Mouse (Mus musculus) testis, adult 2 months (tissue): Measurements from ENCODE around the gene Vps8. TPM values are rescaled to one million over a fixed set of nuclear protein-coding genes. Genes with fewer than 3 reads are reported as not detected.

ENCODE experiments used
- H3K27ac ChIP-seq: fragments of 200-500 bp; 2 replicates; pipeline ENCODE4 v1.5.1; 2012; ENCODE audit warnings: low read depth, low read length; ENCODE audit not compliant: control insufficient read depth, insufficient read depth
- H3K27me3 ChIP-seq: fragments of 200-500 bp; 2 replicates; pipeline ENCODE4 v1.6.1; 2012; ENCODE audit warnings: mild to moderate bottlenecking, low read length, moderate library complexity; ENCODE audit not compliant: control insufficient read depth, insufficient read depth
- H3K36me3 ChIP-seq: fragments of 200-500 bp; 2 replicates; pipeline ENCODE4 v1.6.1; 2012; ENCODE audit warnings: mild to moderate bottlenecking, low read length; ENCODE audit not compliant: control insufficient read depth, insufficient read depth
- H3K4me1 ChIP-seq: fragments of 200-500 bp; 2 replicates; pipeline ENCODE4 v1.6.1; 2012; ENCODE audit warnings: low read length; ENCODE audit not compliant: control insufficient read depth, insufficient read depth
- H3K4me3 ChIP-seq: fragments of 200-500 bp; 2 replicates; pipeline ENCODE4 v1.5.1; 2012; ENCODE audit warnings: low read depth, mild to moderate bottlenecking, low read length, moderate library complexity, mixed read lengths; ENCODE audit not compliant: control insufficient read depth
- CTCF ChIP-seq: fragments of 200-500 bp; IDR thresholded peaks from 2 replicates; pipeline ENCODE4 v1.5.1; 2012; ENCODE audit warnings: low read depth, mild to moderate bottlenecking, inconsistent platforms, low read length, moderate library complexity; ENCODE audit not compliant: control insufficient read depth, insufficient read depth, insufficient replicate concordance
- POLR2A ChIP-seq: fragments of 200-500 bp; IDR thresholded peaks from 2 replicates; pipeline ENCODE4 v1.6.1; 2012; ENCODE audit warnings: low read depth, mild to moderate bottlenecking, inconsistent platforms, low read length, moderate library complexity; ENCODE audit not compliant: control insufficient read depth
- polyA plus RNA-seq: library from polyadenylated mRNA; depleted of rRNA; stranded (reverse); fragments of >200 nt; gene quantifications from 2 replicates; pipeline ENCODE4 v1.2.3, GENCODE M21; 2012

Vps8 gene
- polyA plus RNA-seq, 1 experiment = 9.6 TPM

DNA sequence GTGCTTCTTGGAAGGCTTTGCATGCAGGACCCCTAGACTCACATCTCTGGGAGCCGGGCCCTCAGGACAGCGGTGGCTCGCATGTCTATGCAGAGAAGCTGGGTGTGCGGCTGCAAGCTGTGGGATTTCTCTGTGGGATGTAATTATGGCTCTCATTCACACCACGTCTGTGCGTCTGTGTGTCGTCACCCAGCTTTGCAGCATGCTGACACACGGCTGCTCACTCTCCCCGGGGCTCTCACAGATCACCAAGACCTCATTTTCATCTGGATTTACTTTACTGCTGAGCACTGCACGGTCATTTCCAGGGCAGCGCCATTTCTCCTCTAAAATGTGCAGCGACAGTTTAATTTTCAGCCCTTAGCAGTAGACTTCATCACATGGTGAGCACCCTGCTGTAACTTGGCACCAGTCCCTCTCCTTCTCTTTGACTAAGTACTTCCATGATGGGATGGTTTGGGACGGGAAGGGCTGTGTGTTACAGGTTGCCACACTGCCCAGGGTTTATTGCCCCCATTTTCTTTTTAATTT lies 205.2 kb downstream of the Vps8 start:
- Histone ChIP-seq H3K4me3 (no peak overlapping the region), H3K27me3 (no peaks in the 10 kb centered on the region), H3K27ac (no peak overlapping the region), H3K36me3 (no peaks in the 10 kb centered on the region), H3K4me1 (no peaks in the 10 kb centered on the region)
- TF ChIP-seq POLR2A (no peak), CTCF (no peak)

DNA sequence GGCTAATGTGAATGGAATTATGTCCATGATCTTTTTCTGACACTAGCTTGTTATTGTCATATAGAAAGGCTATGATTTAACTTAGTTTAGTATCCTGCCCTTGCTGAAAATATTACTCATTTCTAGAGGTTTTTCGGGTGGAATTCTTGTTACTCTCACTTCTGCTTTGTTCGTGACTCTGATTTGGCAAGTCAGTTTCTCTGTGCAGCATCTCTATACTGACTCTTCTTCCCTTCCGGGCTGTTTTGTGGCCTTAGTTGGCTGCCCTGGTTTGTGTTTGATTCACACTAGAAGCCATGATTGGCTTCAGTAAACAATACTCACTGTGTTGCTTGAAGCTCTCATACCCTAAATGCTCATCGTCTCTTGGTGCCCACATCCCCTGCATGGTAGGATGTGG lies 207.7 kb downstream of the Vps8 start:
- no peaks in the 10 kb centered on the region for H3K27me3 ChIP-seq
- TF ChIP-seq CTCF (no peak), POLR2A (no peak)
- H3K27ac ChIP-seq = no peak overlapping the region
- no peaks in the 10 kb centered on the region for H3K4me1 ChIP-seq
- H3K36me3 ChIP-seq = no peaks in the 10 kb centered on the region
- H3K4me3 ChIP-seq = no peak overlapping the region

DNA sequence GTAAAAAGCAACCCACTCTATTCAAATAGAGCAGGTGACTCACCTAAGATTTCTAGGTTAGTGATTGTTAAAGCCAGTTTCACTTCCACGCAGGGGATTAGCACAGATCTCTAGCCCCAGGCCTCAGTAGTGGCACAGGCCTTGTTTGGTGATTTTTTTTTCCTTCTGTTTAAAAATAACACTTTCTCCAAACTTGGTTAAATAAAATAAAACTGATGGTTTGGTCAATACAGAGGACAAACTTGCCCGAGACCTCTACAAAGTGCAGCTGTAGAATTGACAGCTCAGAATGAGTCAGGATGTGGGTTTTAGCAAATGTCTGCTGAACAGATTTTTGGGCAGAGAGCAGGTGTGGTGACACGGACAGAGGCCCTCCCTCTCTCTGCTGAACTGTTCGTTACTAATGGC lies 208.9 kb downstream of the Vps8 start:
- no peak overlapping the region for H3K27ac ChIP-seq
- H3K4me1 ChIP-seq = no peaks in the 10 kb centered on the region
- H3K4me3 ChIP-seq = no peak overlapping the region
- H3K27me3 ChIP-seq = no peaks in the 10 kb centered on the region
- TF ChIP-seq POLR2A (no peak), CTCF (no peak)
- no peaks in the 10 kb centered on the region for H3K36me3 ChIP-seq

DNA sequence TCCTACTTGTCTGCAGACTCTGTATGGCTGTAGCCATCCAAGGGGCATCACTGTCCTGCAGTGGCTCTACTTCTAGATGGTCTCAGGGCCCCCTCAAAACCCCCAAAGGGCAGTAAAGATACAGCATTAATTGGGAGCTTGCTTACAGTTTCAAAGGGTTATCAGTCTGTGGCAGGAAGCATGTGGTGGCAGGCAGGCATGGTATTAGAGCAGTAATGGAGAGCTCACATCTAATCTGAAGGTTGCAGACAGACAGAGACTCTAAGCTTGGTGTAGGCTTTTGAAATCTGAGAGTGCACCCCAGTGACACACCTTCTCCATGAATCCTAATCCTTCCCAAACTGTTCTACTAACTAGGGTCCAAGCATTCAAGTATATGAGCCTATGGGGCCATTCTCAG lies 211.5 kb downstream of the Vps8 start:
- H3K27me3 ChIP-seq = no peaks in the 10 kb centered on the region
- no peak overlapping the region for H3K27ac ChIP-seq
- TF ChIP-seq POLR2A = no peak
- TF ChIP-seq CTCF = no peak
- H3K4me1 ChIP-seq = no peaks in the 10 kb centered on the region
- no peak overlapping the region for H3K4me3 ChIP-seq
- H3K36me3 ChIP-seq = no peaks in the 10 kb centered on the region

DNA sequence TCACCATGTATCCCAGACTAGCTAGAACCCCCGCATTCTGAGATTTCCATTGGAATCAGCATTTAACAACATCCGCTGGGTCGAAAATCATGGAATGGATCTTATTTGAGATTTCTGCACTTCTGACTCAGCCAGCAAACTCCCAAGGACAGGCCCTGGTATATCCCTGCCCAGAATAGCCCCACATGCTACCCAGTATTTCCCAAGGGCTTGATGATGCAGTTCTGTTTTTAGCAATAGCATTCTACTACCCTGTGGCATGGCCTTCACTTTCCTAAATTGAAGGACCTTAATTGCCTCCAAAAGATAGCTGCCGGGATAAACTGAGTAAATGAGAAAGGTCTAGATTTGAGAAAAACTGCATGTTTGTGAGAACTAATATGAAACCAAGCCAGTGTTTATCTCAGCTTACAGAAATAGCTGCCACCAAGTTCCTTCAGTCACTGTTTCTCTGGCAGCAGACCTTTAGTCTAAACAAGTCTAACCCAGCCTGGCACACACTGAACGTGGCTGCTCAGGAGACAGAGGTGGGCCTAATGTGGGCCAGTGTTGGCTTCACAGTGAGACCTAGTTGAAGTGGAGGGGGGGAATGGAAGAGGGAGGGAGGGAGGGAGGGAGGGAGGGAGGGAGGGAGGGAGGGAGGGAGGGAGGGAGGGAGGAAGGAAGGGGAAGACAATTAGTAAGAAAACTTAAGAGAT lies 213.4 kb downstream of the Vps8 start:
- TF ChIP-seq POLR2A (no peak), CTCF (no peak)
- H3K27ac ChIP-seq = no peak overlapping the region

DNA sequence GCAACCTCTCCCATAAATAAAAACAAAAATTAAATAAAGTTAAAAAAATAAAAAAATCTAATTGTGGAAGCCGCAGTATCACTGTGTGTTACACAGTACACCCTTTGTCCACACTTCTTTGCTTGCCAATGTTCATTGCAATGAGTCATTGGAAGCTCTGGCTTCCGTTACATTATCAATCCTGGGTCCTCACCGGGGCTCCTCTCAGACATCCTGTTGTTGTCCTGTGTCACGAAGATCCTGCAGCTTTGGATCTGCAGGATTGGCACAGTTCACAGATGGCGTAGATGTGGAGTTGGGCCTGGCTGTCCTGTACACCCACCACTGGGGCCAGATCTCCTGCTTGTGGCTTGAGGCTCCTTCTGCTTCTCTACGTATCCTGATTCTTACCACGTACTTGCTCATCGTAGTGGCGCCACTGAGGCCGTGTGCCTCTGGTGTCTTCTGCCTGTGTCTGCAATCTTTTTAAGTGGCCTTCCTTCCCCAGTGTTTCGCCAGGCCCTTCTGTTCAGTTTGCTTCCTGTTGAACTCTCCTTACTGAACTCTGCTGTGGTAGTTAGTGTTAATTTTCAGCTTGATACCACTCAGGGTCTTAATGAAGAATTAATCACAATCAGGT lies 214.4 kb downstream of the Vps8 start:
- Histone ChIP-seq H3K27me3 (no peaks in the 10 kb centered on the region), H3K4me3 (no peak overlapping the region), H3K27ac (no peak overlapping the region), H3K4me1 (no peaks in the 10 kb centered on the region; the same call in 1 of the 2 replicates), H3K36me3 (no peaks in the 10 kb centered on the region)
- TF ChIP-seq CTCF (no peak), POLR2A (no peak)

More for the DNA sequence above, 213.4 kb downstream of the Vps8 start:
- no peak overlapping the region for H3K4me3 ChIP-seq
- H3K36me3 ChIP-seq = no peaks in the 10 kb centered on the region
- no peaks in the 10 kb centered on the region; the same call in 1 of the 2 replicates for H3K4me1 ChIP-seq
- no peaks in the 10 kb centered on the region for H3K27me3 ChIP-seq

DNA sequence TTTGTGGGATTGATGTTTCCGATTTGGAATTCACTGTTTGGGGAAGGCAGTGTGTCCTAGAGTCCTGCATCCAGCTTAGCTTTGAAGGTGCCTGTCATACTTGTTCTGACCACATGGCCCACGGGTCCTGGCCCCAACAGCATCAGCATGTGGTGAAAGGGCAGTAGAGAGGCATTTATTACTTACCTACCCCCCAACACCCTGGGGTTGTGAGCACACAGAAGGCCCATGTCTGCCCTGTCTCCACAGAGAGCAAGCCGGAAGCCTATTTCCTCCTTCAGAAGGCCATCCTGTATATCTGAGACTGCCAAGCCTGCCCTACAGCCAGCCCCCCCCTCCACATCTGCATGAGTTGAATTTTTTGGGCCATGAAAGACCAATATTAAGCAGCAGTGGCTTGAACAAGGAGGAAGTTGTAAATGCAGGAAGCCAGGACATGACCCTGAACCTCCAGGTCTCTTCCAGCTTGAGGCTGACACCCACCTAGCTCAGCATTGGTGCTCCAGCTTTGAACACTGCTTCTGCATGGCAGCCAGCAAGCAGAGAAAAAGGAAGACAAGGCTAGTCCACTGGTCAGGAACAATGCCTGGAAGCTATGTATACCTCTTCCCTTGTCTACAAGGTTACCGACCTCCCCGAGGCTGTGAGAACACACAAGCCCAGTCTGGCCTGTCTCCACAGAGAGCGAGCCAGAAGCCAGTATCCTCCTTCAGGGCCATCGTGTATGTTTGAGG lies 218.0 kb downstream of the Vps8 start:
- no peak overlapping the region for H3K4me3 ChIP-seq
- no peak for TF ChIP-seq POLR2A
- no peak for TF ChIP-seq CTCF
- H3K27ac ChIP-seq = no peak overlapping the region
- H3K4me1 ChIP-seq = no peaks in the 10 kb centered on the region; the same call in 1 of the 2 replicates
- no peaks in the 10 kb centered on the region for H3K27me3 ChIP-seq
- no peaks in the 10 kb centered on the region for H3K36me3 ChIP-seq
